Mouse (Mus musculus) spleen, adult 12 weeks (tissue): ENCODE measurements around the gene Cyp2w1.

Experiments
- DNase-seq: peaks from one replicate; pipeline ENCODE4 v3.0.0; 2022; ENCODE audit warnings: low spot score

Cyp2w1 gene

GRCm38 (mm10) chr5:139352317-139352716 lies at the start of gene Cyp2w1:
Gene Cyp2w1 (plus strand): TSS chr5:139352617.
- DNase-seq: no peak

DNA sequence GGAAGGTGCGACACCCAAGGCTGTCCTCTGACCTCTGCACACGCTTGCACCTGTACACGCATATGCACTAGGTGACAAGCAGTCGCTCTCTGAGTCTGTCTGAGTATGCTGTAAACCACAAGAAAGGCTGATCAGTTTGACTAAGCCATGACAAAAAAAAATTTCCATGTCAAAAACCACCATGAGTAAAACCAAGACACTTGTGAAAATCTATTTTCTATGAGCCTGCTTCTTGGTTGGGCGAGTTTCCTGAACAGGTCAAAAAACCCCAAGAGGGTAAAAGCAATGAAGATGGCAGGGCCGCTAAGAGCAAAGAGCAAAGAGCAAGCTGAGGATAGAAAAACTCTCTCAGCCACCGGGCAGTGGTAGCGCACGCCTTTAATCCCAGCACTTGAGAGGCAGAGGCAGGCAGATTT lies 48.8 kb upstream of the Cyp2w1 start:
- DNase-seq: no peak

DNA sequence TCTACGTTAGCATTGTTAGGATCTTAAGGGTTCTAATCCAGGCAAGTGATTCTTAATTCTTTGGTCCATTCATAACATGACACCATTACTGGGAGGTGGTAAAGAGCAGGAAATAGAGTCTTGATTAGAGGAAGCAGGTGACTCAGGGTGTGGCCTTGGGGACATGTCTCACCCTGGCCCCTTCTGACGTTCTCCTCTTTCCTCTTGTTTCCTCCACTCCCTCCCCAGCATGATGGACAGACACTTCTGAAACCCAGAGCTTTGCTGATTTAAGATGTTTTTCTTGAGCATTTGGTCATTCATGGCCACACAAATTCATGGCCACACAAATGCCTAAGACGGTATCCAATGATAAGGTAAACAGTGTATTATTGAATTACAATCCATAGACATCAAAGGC lies 42.5 kb upstream of the Cyp2w1 start:
- DNase-seq: no peak

DNA sequence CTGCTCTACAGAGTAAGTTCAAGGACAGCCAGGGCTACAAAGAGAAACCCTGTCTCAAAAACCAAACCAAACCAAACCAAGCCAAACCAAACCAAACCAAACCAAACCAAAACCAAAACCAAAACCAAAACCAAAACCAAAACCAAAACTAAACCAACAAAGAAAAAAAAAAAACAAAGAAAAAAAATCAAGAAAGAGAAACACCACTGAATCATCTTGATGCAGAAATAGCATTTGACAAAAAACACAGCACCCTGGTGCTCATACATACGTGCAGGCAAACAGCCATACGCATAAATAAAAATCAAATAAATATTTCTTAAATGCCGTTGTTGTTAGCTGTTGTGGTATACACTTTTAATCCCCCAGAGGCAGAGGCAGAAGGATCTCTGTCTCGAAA lies 41.9 kb upstream of the Cyp2w1 start:
- DNase-seq: no peak

DNA sequence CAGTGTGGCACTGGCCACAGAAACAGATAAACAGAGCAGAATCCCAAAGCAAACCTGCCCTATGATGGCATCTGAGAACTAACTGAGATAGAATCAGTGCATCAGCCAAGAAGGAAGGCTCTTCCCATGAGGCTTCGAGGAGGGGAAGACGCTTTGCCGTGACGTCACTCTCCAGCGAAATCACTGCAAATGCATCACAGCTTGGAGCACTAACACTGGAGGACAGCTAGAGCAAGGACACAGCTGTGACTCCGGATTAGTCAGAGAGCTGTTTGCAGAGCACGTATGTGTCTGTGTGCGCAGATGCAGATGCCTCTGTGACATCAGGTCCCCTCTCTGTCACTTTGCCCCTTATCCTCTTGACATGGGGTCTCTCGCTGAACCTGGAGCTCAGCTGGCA lies 40.6 kb upstream of the Cyp2w1 start:
- DNase-seq: no peak

GRCm38 (mm10) chr5:139313536-139313935 lies 38.9 kb upstream of the Cyp2w1 start:
- no peak for DNase-seq

DNA sequence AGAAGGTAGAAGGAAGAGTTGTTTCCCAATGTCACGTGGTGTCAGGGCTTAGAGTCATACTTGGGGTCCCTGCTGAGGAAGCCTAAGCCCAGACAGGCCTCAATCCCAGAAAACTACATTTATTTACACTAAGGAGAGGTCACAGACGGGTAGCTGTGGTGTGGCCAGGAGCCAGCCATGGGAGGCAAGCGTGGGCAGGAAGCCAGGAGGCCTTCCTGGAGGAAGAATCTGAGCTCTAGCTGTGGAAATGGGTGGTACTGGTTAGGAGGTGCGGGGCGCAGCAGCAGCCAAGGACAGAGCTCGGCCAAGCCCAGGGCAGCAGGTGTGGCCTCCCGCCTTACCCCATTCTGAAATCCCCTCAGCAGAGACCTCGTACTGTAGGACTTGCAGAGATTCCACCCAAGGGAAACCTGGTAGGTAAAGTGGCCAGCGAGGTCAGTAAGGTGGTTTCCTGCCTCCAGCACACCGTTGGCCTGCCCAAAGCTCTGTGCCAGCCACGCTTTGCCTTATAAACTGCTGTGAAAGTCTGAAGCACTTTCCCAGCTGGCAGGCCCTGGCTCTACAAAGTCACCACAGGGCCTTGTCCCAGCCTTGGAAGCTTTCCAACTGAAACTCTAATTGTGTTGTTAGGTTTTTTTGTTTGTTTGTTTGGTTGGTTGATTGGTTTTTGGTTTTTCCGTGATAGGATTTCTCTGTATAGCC lies 37.3 kb upstream of the Cyp2w1 start:
- DNase-seq: no peak

DNA sequence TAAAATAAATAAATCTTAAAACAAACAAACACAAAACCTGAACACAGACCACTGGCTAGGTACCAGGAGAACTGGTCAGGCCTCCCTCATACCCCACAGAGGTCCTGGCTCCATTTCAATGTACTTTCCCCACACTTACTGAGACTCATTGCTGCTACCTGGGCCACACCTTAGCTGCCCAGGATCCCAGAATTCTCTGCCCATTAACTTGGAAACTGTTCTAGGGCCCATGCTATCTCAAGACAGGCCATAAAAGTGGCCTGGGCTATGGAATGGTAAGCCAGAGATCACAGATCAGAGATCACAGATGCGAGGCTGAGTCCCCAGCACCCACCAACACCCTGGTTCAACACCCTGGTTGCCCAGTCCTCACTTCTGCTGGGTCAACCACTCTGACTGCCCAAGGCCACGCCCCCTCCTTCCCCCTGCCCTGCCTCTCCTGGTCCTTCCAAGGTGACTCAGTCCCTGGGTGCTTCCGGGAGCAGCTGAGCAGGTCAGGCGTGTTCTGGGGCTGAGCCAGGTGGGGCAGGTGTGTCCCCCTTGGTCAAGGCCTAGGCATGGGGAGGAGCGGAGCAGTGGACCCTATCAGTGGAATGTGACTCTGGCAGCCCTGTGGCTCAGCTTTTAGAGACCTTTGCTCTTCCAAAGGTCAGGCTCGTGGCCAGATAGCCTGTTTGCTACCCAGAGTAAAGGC lies 35.3 kb upstream of the Cyp2w1 start:
- no peak for DNase-seq

GRCm38 (mm10) chr5:139317751-139318504 lies 34.5 kb upstream of the Cyp2w1 start:
- DNase-seq: no peak

- no peak for DNase-seq
Observed at GRCm38 (mm10) chr5:139320424-139320823, 32.0 kb upstream of the Cyp2w1 start.

GRCm38 (mm10) chr5:139321331-139321730 lies 31.1 kb upstream of the Cyp2w1 start:
- DNase-seq: no peak

- no peak for DNase-seq
Observed at GRCm38 (mm10) chr5:139323260-139323924, 29.0 kb upstream of the Cyp2w1 start.

DNA sequence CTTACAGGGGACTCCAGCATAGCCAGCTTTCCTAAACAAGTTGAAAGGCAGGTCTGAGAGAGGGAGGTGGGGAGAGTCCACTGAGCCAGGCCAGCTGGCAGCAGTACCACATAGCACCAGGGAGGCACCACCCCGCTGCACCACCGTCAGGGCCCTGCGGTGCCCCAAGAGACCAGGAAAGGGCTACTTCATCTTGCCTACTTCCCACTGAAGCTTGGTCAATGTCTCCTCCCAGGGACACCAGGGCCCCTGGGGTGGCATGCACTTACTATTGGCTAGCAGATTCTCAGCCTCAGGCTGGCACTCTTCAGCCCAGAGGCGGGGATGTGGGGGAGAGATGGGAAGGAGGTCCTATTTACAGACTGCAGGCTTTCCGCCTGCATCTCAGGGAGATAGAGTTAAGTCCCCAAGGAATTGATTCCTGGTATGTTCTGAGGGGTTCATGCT lies 28.3 kb upstream of the Cyp2w1 start:
- no peak for DNase-seq

GRCm38 (mm10) chr5:139324691-139325394 lies 27.6 kb upstream of the Cyp2w1 start:
- no peak for DNase-seq

DNA sequence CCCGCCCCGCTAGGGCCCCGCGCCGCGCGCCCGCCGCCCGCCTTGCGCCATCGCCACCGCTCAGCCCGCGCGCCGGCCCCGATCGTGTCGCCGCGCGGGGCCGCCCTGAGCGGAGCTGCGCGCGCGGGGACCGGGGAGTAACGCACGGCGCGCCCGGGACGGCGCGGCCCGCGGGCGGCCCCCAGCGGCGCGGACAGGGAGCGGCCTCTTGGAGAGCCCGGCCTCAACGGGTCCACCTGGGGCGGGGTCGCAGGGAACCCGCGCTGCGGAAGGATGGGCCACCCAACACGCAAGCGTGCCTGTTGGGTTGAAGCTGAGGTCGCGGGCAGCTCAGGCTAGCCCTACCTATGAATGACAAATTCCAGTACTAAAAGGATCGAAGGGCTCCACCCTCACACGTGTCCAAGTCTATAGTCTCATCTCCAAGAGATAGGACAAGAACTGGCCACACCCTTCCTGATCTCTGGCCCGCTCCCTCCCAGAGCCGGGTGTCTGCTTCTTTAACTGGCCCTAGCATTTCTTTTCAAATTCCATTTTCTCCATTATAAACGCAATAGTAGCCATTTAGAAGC lies 26.9 kb upstream of the Cyp2w1 start, which contains the start of gene Adap1:
Gene Adap1, minus strand, starts transcription at position 228 of the 572 bp plus-strand sequence.
- peak; percentile 42 for DNase-seq

GRCm38 (mm10) chr5:139326111-139326696 lies 26.2 kb upstream of the Cyp2w1 start:
- no peak for DNase-seq

DNA sequence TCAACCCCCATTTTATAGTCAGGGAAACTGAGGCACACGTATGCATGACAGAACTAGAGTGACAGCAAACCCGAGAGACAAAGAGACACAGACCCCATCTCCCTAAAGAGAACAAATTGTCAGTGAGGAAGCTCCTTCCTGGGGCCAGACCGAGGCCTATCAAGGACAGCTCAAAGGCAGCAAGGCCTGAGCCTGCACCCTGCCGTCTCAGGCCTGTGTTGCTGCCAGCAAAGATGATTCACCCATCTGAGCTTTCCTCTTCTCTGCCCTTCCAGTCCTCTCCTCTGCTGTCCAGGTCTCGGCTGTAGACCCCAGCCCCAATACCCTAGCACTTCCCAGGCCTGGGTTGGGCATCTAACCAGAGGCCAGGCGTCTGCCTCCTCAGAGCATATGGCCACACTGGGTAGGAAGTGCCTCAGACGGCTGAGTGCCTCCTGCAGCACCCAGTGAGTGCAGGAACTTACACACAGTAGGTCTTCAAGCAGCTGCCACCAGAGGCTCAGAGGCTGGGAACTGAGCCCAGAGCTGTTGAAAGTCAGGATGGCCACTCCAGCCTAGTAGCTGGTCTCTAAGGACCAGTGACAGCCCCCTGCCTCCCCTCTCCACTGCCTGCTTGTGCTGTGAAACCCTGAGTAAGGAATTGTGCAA lies 25.3 kb upstream of the Cyp2w1 start:
- DNase-seq: no peak

- no peak for DNase-seq
Observed at GRCm38 (mm10) chr5:139327634-139328020, 24.8 kb upstream of the Cyp2w1 start.

DNA sequence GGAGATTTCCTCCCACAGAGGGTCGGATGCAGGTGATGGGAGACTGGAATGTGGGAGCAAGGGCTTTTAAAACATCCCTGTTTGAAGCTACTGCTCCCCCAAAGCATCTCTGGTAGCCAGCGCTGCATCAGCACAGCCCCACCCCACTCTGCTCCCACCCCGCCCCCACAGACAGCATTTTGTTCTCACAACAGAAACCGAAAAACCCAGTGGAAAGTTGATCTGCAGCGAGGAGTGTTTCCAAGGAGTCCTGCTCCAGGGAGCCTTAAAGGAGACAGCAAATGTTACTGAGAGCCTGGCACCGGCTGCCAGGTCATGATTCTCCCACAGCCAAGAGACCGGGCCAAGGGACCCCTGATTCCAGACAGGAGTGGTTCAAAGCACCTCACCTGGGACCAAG lies 21.7 kb upstream of the Cyp2w1 start:
- DNase-seq: no peak

- peak; percentile 64 for DNase-seq
Observed at GRCm38 (mm10) chr5:139331742-139332141, 20.7 kb upstream of the Cyp2w1 start.
